Mouse (Mus musculus) hindbrain, embryonic 16.5 days (tissue): ENCODE measurements around the gene Tlr7. TPM values are rescaled to one million over a fixed set of nuclear protein-coding genes. Genes with fewer than 3 reads are reported as not detected.

Source experiments
- ATAC-seq: fragments of 200-750 bp; cut with Nextera tagmentation; 2 replicates; pipeline ENCODE4 v1.8.0; 2017; ENCODE audit warnings: moderate TSS enrichment, moderate library complexity
- H3K27ac ChIP-seq: fragments of 300-500 bp; sonication (generic); 2 replicates; pipeline ENCODE4 v1.5.1; 2014; ENCODE audit warnings: low read depth, mild to moderate bottlenecking, control low read depth, low read length, moderate library complexity
- H3K27me3 ChIP-seq: fragments of 300-500 bp; sonication (generic); replicated peaks from 2 replicates; pipeline ENCODE4 v1.6.1; 2014; ENCODE audit warnings: low read length; ENCODE audit not compliant: control insufficient read depth, insufficient read depth
- H3K36me3 ChIP-seq: fragments of 300-500 bp; sonication (generic); 2 replicates; pipeline ENCODE4 v1.6.1; 2014; ENCODE audit warnings: mild to moderate bottlenecking, low read length, moderate library complexity, mixed read lengths; ENCODE audit not compliant: control insufficient read depth, insufficient read depth
- H3K4me1 ChIP-seq: fragments of 300-500 bp; sonication (generic); 2 replicates; pipeline ENCODE4 v1.6.1; 2014; ENCODE audit warnings: low read depth, low read length; ENCODE audit not compliant: control insufficient read depth, insufficient read depth
- H3K4me2 ChIP-seq: fragments of 300-500 bp; sonication (generic); 2 replicates; pipeline ENCODE4 v1.6.1; 2014; ENCODE audit warnings: mild to moderate bottlenecking, low read length, control low read depth, moderate library complexity
- H3K4me3 ChIP-seq: fragments of 300-500 bp; sonication (generic); 2 replicates; pipeline ENCODE4 v1.5.1; 2014; ENCODE audit warnings: mild to moderate bottlenecking, low read length, control low read depth, moderate library complexity
- H3K9ac ChIP-seq: fragments of 300-500 bp; sonication (generic); 2 replicates; pipeline ENCODE4 v1.6.1; 2014; ENCODE audit warnings: low read depth, mild to moderate bottlenecking, control low read depth, low read length, moderate library complexity
- H3K9me3 ChIP-seq: fragments of 300-500 bp; sonication (generic); 2 replicates; pipeline ENCODE4 v1.6.1; 2014; ENCODE audit warnings: mild to moderate bottlenecking, low read length, moderate library complexity; ENCODE audit not compliant: control insufficient read depth
- WGBS: fragments of 180-500 bp; shearing (Covaris S2); extraction: QIAGEN DNeasy Blood & Tissue Kit; methylation state at CpG from one replicate; pipeline ENCODE4 v1.1.7; 2014; 5-methylcytosine and 5-hydroxymethylcytosine counted together
- polyA plus RNA-seq: library from polyadenylated mRNA; unstranded; fragments of >200 nt; fragmentation: Nextera tagmentation; extraction: Ambion mirVana; gene quantifications from 2 replicates; pipeline ENCODE4 v1.2.1, GENCODE M21; 2015

Gene Tlr7
- polyA plus RNA-seq, 1 experiment from 2014 or later, result 0.25 TPM

- WGBS, result 95% methylated on average over 2 of the region's 2 CpGs
- ATAC-seq, result no peak
- no peaks in the 10 kb centered on the region for H3K36me3 ChIP-seq
- peaks cover 2% of the 10 kb centered on the region; the same call in 1 of the 2 replicates for H3K27me3 ChIP-seq
- H3K9ac ChIP-seq, result no peak overlapping the region
- no peaks in the 10 kb centered on the region for H3K4me1 ChIP-seq
- H3K4me2 ChIP-seq, result no peak overlapping the region
- H3K9me3 ChIP-seq, result no peaks in the 10 kb centered on the region
- H3K27ac ChIP-seq, result no peak overlapping the region
- no peak overlapping the region for H3K4me3 ChIP-seq
These were observed 9.8 kb upstream of the Tlr7 start for GRCm38 (mm10) chrX:167340190-167340589.

- no peaks in the 10 kb centered on the region for H3K36me3 ChIP-seq
- WGBS, result 96% methylated on average over 1 of the region's 1 CpGs
- no peak for ATAC-seq
- no peak overlapping the region for H3K4me3 ChIP-seq
- H3K9ac ChIP-seq, result no peak overlapping the region
- no peaks in the 10 kb centered on the region for H3K4me1 ChIP-seq
- peaks cover 4% of the 10 kb centered on the region; the same call in 1 of the 2 replicates for H3K27me3 ChIP-seq
- no peaks in the 10 kb centered on the region for H3K9me3 ChIP-seq
- H3K27ac ChIP-seq, result no peak overlapping the region
- no peak overlapping the region for H3K4me2 ChIP-seq
These were observed 7.6 kb upstream of the Tlr7 start for GRCm38 (mm10) chrX:167337990-167338389.

GRCm38 (mm10) chrX:167334571-167334970 is 4.2 kb upstream of the Tlr7 start:
- H3K9me3 ChIP-seq, result no peaks in the 10 kb centered on the region
- H3K27me3 ChIP-seq, result peaks cover 2% of the 10 kb centered on the region; the same call in 1 of the 2 replicates
- 92% methylated on average over 1 of the region's 1 CpGs for WGBS
- no peak overlapping the region for H3K27ac ChIP-seq
- no peak overlapping the region for H3K4me3 ChIP-seq
- no peaks in the 10 kb centered on the region for H3K4me1 ChIP-seq
- H3K9ac ChIP-seq, result no peak overlapping the region
- no peak for ATAC-seq
- H3K4me2 ChIP-seq, result no peak overlapping the region
- no peaks in the 10 kb centered on the region for H3K36me3 ChIP-seq

- H3K27ac ChIP-seq, result no peak overlapping the region
- no peaks in the 10 kb centered on the region for H3K36me3 ChIP-seq
- H3K9ac ChIP-seq, result no peak overlapping the region
- no peaks in the 10 kb centered on the region for H3K4me1 ChIP-seq
- no peak overlapping the region for H3K4me2 ChIP-seq
- 82% methylated on average over 1 of the region's 1 CpGs for WGBS
- no peak for ATAC-seq
- H3K27me3 ChIP-seq, result peaks cover 2% of the 10 kb centered on the region; the same call in 1 of the 2 replicates
- no peaks in the 10 kb centered on the region for H3K9me3 ChIP-seq
- no peak overlapping the region for H3K4me3 ChIP-seq
These were observed 2.2 kb upstream of the Tlr7 start for GRCm38 (mm10) chrX:167332607-167333006.

GRCm38 (mm10) chrX:167330993-167331392 is 635 bp upstream of the Tlr7 start:
- no peak for ATAC-seq
- H3K27ac ChIP-seq, result no peak overlapping the region
- peaks cover 2% of the 10 kb centered on the region; the same call in 1 of the 2 replicates for H3K27me3 ChIP-seq
- 79% methylated on average over 4 of the region's 4 CpGs for WGBS
- no peaks in the 10 kb centered on the region for H3K4me1 ChIP-seq
- no peaks in the 10 kb centered on the region for H3K36me3 ChIP-seq
- no peak overlapping the region for H3K4me2 ChIP-seq
- no peaks in the 10 kb centered on the region for H3K9me3 ChIP-seq
- no peak overlapping the region for H3K4me3 ChIP-seq
- H3K9ac ChIP-seq, result no peak overlapping the region

GRCm38 (mm10) chrX:167329620-167330019 is 738 bp downstream of the Tlr7 start:
- Histone ChIP-seq H3K27ac (no peak overlapping the region), H3K4me2 (no peak overlapping the region), H3K27me3 (no peaks in the 10 kb centered on the region; the same call in 1 of the 2 replicates), H3K4me3 (no peak overlapping the region), H3K4me1 (no peaks in the 10 kb centered on the region), H3K36me3 (no peaks in the 10 kb centered on the region), H3K9ac (no peak overlapping the region), H3K9me3 (no peaks in the 10 kb centered on the region)
- WGBS, result 81% methylated on average over 1 of the region's 1 CpGs
- ATAC-seq, result no peak

- H3K27ac ChIP-seq, result no peak overlapping the region
- no peaks in the 10 kb centered on the region for H3K4me1 ChIP-seq
- H3K4me2 ChIP-seq, result no peak overlapping the region
- ATAC-seq, result no peak
- H3K27me3 ChIP-seq, result no peaks in the 10 kb centered on the region; the same call in 1 of the 2 replicates
- H3K4me3 ChIP-seq, result no peak overlapping the region
- no peaks in the 10 kb centered on the region for H3K36me3 ChIP-seq
- no peak overlapping the region for H3K9ac ChIP-seq
- no peaks in the 10 kb centered on the region for H3K9me3 ChIP-seq
- 71% methylated on average over 1 of the region's 1 CpGs for WGBS
These were observed 1.3 kb downstream of the Tlr7 start for GRCm38 (mm10) chrX:167329098-167329497.

GRCm38 (mm10) chrX:167328519-167328918 is 1.8 kb downstream of the Tlr7 start:
- H3K4me2 ChIP-seq, result no peak overlapping the region
- H3K27ac ChIP-seq, result no peak overlapping the region
- WGBS, result 93% methylated on average over 3 of the region's 3 CpGs
- H3K4me1 ChIP-seq, result no peaks in the 10 kb centered on the region
- H3K4me3 ChIP-seq, result no peak overlapping the region
- no peak for ATAC-seq
- H3K9me3 ChIP-seq, result no peaks in the 10 kb centered on the region
- H3K27me3 ChIP-seq, result no peaks in the 10 kb centered on the region; the same call in 1 of the 2 replicates
- H3K36me3 ChIP-seq, result no peaks in the 10 kb centered on the region
- H3K9ac ChIP-seq, result no peak overlapping the region

GRCm38 (mm10) chrX:167323742-167324141 is 6.6 kb downstream of the Tlr7 start:
- ATAC-seq, result no peak

More at GRCm38 (mm10) chrX:167323742-167324141, 6.6 kb downstream of the Tlr7 start:
- WGBS, result 52% methylated on average over 1 of the region's 1 CpGs
- H3K27ac ChIP-seq, result no peak overlapping the region
- H3K4me1 ChIP-seq, result no peaks in the 10 kb centered on the region
- no peak overlapping the region for H3K4me3 ChIP-seq
- no peaks in the 10 kb centered on the region for H3K36me3 ChIP-seq
- no peak overlapping the region for H3K9ac ChIP-seq
- no peak overlapping the region for H3K4me2 ChIP-seq
- H3K27me3 ChIP-seq, result peaks cover 3% of the 10 kb centered on the region; the same call in 1 of the 2 replicates
- H3K9me3 ChIP-seq, result no peaks in the 10 kb centered on the region
